Mouse (Mus musculus): ENCODE measurements around the gene Ptger1.

- TF ChIP-seq CTCF (IDR thresholded peaks at IDR 0.05; ENCODE audit: low read depth) (peak; percentile 10; the same call in 1 of the 2 replicates), EP300 (IDR thresholded peaks at IDR 0.05; ENCODE audit: low read depth) (no peak)
These were observed 14.3 kb upstream of the Ptger1 start, which contains the start of gene Gipc1 for GRCm38 (mm10) chr8:83652030-83652743.
